Mouse (Mus musculus): ENCODE results near the gene Cdrt4. TPM values are rescaled to one million over a fixed set of nuclear protein-coding genes. Genes with fewer than 3 reads are reported as not detected.

Cdrt4 gene
- not detected in 2 replicates for polyA plus RNA-seq (2015; fragmentation: Nextera tagmentation; extraction: Ambion mirVana)

DNA sequence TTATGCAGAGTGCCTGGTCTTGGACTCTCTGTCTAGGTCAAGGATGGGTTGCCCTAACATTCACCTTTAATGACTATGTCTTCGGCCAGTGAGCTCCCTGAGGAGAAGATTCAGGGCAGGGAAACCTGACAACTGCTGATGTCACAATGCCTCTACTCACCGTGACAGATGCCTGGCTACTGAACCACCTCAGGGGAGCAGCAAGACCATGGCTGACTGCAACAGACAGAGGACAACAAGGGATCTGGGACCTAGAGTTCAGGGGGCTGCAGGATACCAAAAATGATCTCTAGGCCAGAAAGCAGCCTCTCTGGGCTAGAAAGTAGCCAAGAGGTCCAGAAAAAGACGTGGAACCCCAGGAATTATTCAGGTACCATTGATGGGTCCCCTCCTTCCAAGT is at the start of gene Cdrt4:
Cdrt4 (plus strand) TSS at position 182 of the 400 bp plus-strand sequence.
- no peaks in the 10 kb centered on the region for H3K36me3 ChIP-seq
- no peak within 1 kb of the TSS for H3K27ac ChIP-seq
- no peak within 1 kb of the TSS for H3K4me2 ChIP-seq (replicated peaks)
- ATAC-seq = no peak
- H3K4me3 ChIP-seq (replicated peaks) = no peak within 1 kb of the TSS
- H3K4me1 ChIP-seq (replicated peaks) = no peaks in the 10 kb centered on the region
- H3K9me3 ChIP-seq = no peaks in the 10 kb centered on the region
- no peaks in the 10 kb centered on the region for H3K27me3 ChIP-seq (replicated peaks)
- H3K9ac ChIP-seq = no peak within 1 kb of the TSS
- WGBS = 80% methylated on average over 3 of the region's 3 CpGs

DNA sequence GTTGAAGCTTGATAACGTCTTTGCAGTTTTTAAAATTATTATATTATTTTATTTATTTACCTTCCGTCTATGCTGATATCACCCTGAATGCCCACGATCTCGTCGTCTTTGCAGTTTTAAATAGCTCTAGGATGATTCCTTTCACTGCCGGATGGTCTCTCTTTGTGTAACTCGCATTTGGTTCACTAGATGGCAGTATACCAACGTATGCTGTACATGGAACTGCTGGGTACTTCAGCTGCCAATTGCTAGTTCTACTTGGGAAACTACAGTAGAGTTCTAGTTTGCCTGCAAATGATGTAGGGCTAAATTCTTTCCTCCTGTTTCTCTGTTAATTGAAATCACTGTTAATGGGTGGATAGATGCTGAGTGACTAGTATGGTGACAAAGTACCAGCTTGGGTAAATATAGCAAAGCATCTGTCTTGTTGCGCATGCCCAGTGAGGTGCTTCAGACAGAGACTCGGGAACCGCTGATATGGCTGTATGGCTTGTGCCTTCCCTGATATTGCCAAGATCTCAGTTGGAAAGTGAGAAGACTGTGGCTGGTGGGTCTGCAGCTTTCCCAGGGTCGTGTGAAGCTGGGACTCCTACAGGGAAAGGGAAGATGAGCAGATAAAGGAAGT is 49.2 kb upstream of the Cdrt4 start:
- no peak overlapping the region for H3K4me3 ChIP-seq (replicated peaks)
- no peaks in the 10 kb centered on the region for H3K36me3 ChIP-seq
- no peaks in the 10 kb centered on the region for H3K4me1 ChIP-seq (replicated peaks)
- no peak overlapping the region for H3K9ac ChIP-seq
- H3K27ac ChIP-seq = no peak overlapping the region
- no peak overlapping the region for H3K4me2 ChIP-seq (replicated peaks)
- 31% methylated on average over 12 of the region's 12 CpGs for WGBS
- H3K27me3 ChIP-seq (replicated peaks) = no peaks in the 10 kb centered on the region
- no peaks in the 10 kb centered on the region for H3K9me3 ChIP-seq
- no peak for ATAC-seq

DNA sequence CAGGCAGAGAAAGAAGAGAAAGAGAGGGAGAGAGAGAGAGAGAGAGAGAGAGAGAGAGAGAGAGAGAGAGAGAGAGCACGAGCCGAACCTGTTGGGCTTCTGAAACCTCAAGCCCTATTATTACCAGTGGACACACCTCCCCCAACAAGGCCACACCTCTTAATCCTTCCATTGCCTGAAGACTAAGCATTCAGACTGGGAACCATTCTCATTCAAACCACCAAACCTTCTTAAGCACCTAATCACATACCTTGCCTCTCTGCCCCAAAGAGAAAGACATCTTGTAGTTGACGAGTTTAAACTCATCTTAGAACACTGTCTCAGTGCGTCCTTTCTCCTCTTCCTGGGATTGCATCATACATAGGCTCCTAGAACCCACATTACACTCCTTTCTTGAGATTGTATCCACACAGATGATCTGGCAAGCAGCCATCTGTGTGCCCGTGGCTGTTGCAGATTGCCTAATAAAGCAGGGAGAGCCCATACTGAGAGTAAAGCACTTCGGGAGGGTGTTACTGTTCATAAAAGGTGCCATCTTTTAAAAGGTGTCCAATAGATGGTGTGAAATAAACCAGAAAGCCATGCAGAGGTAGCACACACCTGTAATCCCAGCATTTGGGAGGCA is 47.0 kb upstream of the Cdrt4 start:
- H3K9ac ChIP-seq = no peak overlapping the region
- H3K36me3 ChIP-seq = no peaks in the 10 kb centered on the region
- H3K4me1 ChIP-seq (replicated peaks) = no peaks in the 10 kb centered on the region
- H3K4me2 ChIP-seq (replicated peaks) = no peak overlapping the region
- no peaks in the 10 kb centered on the region for H3K9me3 ChIP-seq
- no peak overlapping the region for H3K27ac ChIP-seq
- no peaks in the 10 kb centered on the region for H3K27me3 ChIP-seq (replicated peaks)
- WGBS = 71% methylated on average over 6 of the region's 6 CpGs
- ATAC-seq = no peak
- no peak overlapping the region for H3K4me3 ChIP-seq (replicated peaks)

DNA sequence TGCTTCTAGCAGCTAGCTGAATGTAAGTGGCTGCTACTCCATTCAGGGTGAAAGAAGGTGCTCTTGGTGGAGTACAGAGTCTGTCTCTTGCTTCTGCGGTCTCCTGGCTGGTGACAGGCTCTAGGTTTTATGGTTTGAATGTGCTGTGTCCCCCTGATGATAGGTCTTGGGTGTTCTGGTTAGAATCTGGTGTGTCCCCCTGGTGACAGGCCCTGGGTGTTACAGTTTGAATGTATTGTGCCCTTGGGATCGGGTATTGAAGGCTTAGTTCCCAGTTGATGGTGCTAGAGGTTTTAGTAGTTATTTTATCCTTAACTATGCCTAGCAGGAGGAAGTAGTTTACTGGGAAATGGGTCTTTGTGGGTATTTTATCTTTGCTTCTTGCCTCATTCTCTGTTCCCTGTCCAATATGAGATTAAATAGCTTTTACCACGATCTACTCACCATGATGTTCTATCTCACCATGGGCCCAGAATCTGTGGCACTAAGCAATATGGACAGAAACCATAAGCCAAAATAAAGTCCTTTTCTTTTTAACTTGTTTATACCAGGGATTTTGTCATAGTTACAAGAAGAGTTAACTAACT is 41.2 kb upstream of the Cdrt4 start:
- 71% methylated on average over 3 of the region's 3 CpGs for WGBS
- no peaks in the 10 kb centered on the region for H3K9me3 ChIP-seq
- H3K4me3 ChIP-seq (replicated peaks) = no peak overlapping the region
- H3K27ac ChIP-seq = no peak overlapping the region
- no peak overlapping the region for H3K4me2 ChIP-seq (replicated peaks)
- no peaks in the 10 kb centered on the region for H3K27me3 ChIP-seq (replicated peaks)
- H3K4me1 ChIP-seq (replicated peaks) = no peaks in the 10 kb centered on the region
- ATAC-seq = no peak
- no peak overlapping the region for H3K9ac ChIP-seq
- no peaks in the 10 kb centered on the region for H3K36me3 ChIP-seq

DNA sequence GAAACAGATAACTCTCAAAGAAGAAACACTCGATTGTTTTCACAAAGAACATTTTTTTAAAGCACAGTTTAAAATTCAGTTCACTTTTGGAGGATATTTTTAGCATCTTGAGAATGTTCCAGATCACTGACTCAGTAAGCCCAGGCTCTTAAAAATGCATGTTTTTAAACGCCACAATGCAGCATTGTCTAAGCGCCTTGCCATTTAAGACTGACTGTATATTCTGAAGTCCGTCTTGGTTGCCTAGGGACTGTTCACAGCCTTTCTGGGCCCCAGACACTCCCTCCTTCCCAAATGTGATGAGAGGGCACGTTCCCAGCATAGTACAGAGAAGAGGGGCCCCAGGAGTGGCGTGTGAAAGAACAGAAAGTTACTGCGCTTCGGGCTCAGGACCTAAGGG is 39.6 kb upstream of the Cdrt4 start:
- H3K36me3 ChIP-seq = no peaks in the 10 kb centered on the region
- H3K9me3 ChIP-seq = no peaks in the 10 kb centered on the region
- no peak for ATAC-seq
- no peaks in the 10 kb centered on the region for H3K27me3 ChIP-seq (replicated peaks)
- H3K4me1 ChIP-seq (replicated peaks) = no peaks in the 10 kb centered on the region
- no peak overlapping the region for H3K4me3 ChIP-seq (replicated peaks)
- H3K9ac ChIP-seq = no peak overlapping the region
- WGBS = 62% methylated on average over 8 of the region's 8 CpGs
- no peak overlapping the region for H3K27ac ChIP-seq
- H3K4me2 ChIP-seq (replicated peaks) = no peak overlapping the region

DNA sequence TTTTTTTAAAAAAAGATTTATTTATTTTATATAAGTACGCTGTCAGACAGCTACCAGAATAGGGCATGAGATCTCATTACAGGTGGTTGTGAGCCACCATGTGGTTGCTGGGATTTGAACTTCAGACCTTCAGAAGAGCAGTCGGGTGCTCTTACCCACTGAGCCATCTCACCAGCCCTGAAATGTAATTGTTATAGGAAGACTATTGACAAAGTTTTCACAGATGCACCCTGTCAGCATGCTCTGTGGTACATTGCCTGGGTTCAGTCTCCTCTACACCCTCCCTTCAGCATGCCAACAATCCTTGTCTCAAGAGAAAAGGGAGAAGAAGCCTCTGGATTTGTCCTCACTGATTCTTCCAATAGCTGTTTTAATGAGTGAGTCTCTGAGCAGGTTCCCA is 37.9 kb upstream of the Cdrt4 start:
- H3K9me3 ChIP-seq = no peaks in the 10 kb centered on the region
- no peak overlapping the region for H3K27ac ChIP-seq
- H3K36me3 ChIP-seq = no peaks in the 10 kb centered on the region
- no peak overlapping the region for H3K9ac ChIP-seq
- H3K27me3 ChIP-seq (replicated peaks) = no peaks in the 10 kb centered on the region
- ATAC-seq = no peak
- H3K4me2 ChIP-seq (replicated peaks) = no peak overlapping the region
- H3K4me3 ChIP-seq (replicated peaks) = no peak overlapping the region
- 83% methylated on average over 2 of the region's 2 CpGs for WGBS
- no peaks in the 10 kb centered on the region for H3K4me1 ChIP-seq (replicated peaks)

DNA sequence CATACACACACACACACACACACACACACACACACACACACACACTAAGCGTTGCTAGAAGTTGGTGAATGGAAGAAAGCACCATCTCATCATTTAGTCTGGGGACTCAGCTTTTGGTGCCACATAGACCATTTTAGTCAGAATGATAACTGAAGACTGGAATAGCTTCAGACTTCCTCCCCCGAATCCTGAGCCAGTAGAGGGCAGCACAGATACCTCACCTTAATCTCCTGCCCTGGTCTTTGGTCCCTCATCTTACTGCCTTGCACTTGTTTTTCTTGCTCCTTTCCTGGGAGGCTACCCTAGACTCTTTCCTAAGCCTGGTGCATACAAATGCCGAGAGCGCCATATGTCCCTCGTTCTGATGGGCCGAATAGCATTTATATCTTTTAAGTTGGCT is 36.5 kb upstream of the Cdrt4 start:
- H3K4me1 ChIP-seq (replicated peaks) = no peaks in the 10 kb centered on the region
- 55% methylated on average over 6 of the region's 6 CpGs for WGBS
- no peak for ATAC-seq
- H3K27me3 ChIP-seq (replicated peaks) = no peaks in the 10 kb centered on the region
- H3K36me3 ChIP-seq = no peaks in the 10 kb centered on the region
- H3K27ac ChIP-seq = no peak overlapping the region
- H3K4me3 ChIP-seq (replicated peaks) = no peak overlapping the region
- no peak overlapping the region for H3K9ac ChIP-seq
- no peak overlapping the region for H3K4me2 ChIP-seq (replicated peaks)
- no peaks in the 10 kb centered on the region for H3K9me3 ChIP-seq

DNA sequence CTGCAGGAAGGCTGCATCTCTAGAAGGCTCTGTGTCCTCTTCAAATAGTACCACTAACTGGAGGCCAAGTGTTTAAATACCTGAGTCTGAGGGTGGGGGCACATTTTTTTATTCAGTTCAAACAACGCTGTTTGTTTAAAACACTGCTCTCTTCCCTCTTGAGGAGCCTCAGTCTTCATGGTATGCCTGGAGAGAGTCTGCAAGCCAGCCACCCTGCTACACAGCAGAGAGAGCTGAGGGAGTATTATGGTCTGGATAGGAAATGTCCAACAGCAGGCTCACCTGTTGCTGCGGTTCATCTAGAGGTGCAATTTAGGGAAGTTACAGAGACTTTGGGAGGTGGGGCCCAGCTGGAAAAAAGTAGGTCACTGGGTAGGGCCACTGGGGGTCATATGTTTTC is 35.5 kb upstream of the Cdrt4 start:
- Histone ChIP-seq H3K9me3 (no peaks in the 10 kb centered on the region), H3K4me3 (replicated peaks) (no peak overlapping the region), H3K4me1 (replicated peaks) (peaks cover 4% of the 10 kb centered on the region; the same call in 1 of the 2 replicates), H3K27ac (no peak overlapping the region), H3K9ac (no peak overlapping the region), H3K36me3 (no peaks in the 10 kb centered on the region), H3K4me2 (replicated peaks) (no peak overlapping the region), H3K27me3 (replicated peaks) (no peaks in the 10 kb centered on the region)
- 68% methylated on average over 2 of the region's 2 CpGs for WGBS
- ATAC-seq = no peak

DNA sequence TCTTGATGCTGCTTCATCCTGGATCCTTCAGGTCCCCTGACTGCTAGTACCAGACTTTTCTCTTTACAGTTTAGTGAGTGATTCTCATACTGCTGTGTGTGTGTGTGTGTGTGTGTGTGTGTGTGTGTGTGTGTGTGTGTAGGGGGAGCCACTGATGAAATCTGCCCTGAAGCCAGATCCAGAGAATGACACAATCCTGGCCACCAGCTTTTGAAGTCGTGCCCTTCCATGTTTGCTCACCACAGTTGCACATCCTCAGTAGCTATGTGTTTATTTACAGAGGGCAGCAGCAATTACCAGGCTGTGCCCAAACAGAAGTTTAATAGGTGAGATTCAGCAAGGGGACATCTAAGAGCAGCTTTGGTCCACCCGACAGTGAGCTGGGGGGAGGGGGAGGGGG is 34.2 kb upstream of the Cdrt4 start:
- Histone ChIP-seq H3K4me2 (replicated peaks) (no peak overlapping the region), H3K9ac (no peak overlapping the region), H3K4me1 (replicated peaks) (peaks cover 9% of the 10 kb centered on the region), H3K36me3 (no peaks in the 10 kb centered on the region), H3K27me3 (replicated peaks) (no peaks in the 10 kb centered on the region), H3K27ac (no peak overlapping the region), H3K9me3 (no peaks in the 10 kb centered on the region), H3K4me3 (replicated peaks) (no peak overlapping the region)
- no peak for ATAC-seq
- WGBS = 14% methylated on average over 2 of the region's 2 CpGs

DNA sequence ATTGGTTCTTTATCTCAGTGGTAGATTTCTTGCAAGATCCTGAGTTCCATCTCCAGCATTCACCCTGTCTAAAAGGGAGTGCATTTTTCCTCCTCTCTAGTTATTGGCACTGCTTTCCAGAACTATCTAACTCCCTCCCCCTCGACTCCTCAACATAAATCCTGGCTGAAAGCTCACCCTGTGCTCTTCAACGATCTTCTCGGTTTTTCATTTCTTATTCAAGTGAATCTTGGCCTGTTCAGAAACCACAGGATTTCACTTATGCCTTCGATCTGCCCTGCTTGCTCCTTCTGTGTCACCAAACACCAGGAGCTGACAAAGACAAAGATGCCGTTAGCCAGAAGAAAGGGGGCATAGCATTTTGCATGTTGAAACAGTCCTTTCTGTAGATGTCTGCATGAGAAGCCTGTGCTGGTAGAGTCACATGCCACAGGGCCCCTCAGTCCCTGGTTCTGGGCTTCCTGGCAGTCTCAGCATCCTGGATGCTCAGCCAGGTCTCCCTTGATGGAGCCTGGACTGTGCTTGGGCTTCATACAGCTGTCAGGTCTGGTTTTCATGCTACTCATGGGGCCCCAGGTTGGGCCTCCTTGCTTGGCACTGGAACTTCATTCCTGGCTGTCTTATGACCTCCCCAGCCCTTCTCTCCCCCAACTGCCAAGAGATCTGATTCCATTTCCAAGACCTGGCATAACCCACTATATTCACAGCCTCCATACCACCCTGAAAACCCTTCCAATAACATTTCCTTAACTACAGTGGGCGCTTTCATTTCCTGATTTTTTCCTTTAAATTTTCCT is 30.8 kb upstream of the Cdrt4 start:
- 0 out of 2 replicates have a peak, but pooled peaks have one; percentile 4 for ATAC-seq
- no peak overlapping the region for H3K4me2 ChIP-seq (replicated peaks)
- H3K36me3 ChIP-seq = no peaks in the 10 kb centered on the region
- no peaks in the 10 kb centered on the region for H3K9me3 ChIP-seq
- no peaks in the 10 kb centered on the region for H3K27me3 ChIP-seq (replicated peaks)
- no peak overlapping the region for H3K9ac ChIP-seq
- H3K4me3 ChIP-seq (replicated peaks) = no peak overlapping the region
- H3K4me1 ChIP-seq (replicated peaks) = peaks cover 11% of the 10 kb centered on the region
- peak overlapping the region; percentile 65 for H3K27ac ChIP-seq
- WGBS = 60% methylated on average over 6 of the region's 6 CpGs

DNA sequence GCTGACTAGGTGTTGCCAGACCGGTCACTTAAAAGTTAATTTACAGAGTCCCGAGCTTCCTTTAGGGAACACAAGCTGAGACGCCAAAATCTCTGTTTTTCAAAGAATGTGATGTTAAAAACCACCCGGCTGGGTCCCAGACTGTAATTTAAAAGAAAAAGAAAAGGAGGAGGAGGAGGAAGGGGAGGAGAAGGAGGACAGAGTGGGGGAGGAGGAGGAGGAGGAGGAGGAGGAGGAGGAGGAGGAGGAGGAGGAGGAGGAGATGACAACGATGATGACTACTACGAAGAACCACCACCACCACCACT is 30.3 kb upstream of the Cdrt4 start:
- H3K9ac ChIP-seq = no peak overlapping the region
- no peaks in the 10 kb centered on the region for H3K27me3 ChIP-seq (replicated peaks)
- no peaks in the 10 kb centered on the region for H3K9me3 ChIP-seq
- peak overlapping the region; percentile 54; the same call in 1 of the 2 replicates for H3K4me2 ChIP-seq (replicated peaks)
- 20% methylated on average over 6 of the region's 6 CpGs for WGBS
- no peak overlapping the region for H3K4me3 ChIP-seq (replicated peaks)
- peak; percentile 1; the same call in 1 of the 2 replicates for ATAC-seq
- peaks cover 11% of the 10 kb centered on the region for H3K4me1 ChIP-seq (replicated peaks)
- no peak overlapping the region; the same call in 1 of the 2 replicates for H3K27ac ChIP-seq
- H3K36me3 ChIP-seq = no peaks in the 10 kb centered on the region
